Mouse (Mus musculus) frontal cortex, postnatal 25 days (tissue): ENCODE results near the gene Gm49380.

ENCODE experiments used
- DNase-seq, 2 experiments: peaks; one replicate each; pipeline ENCODE4 v3.0.0; 2022; ENCODE audit warnings: low spot score in 2 of 2

The Gm49380 gene

DNA sequence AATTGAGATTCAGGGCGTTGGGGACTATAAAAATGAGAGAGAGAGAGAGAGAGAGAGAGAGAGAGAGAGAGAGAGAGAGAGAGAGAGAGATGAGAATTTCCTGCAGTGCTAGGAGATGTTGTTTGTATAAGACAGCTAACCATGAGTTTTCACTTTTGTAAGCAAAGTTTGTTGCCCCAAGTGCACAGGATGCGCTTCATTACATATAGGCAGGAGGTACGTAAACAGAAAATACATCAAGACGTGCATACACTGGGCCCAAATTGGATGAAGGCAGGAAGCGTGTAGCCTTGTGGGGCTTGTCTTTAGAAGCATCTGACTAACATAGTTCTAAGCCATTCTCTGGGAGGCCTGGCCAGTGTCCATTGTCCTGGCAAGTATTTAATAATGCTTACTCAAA lies 95.5 kb downstream of the Gm49380 start:
- no peak for DNase-seq
